Mouse (Mus musculus) lung, postnatal 36 days (tissue): ENCODE data around the gene Armh1.
A peak's percentile ranks its signal among the peaks of the same experiment; 100 is the strongest.
"Not testable (repeated sequence)": the region's sequence is repeated elsewhere in the genome, so short reads cannot be mapped to it uniquely, and the experiment has no call there.

ENCODE experiments used
- DNase-seq: peaks from one replicate; pipeline ENCODE4 v3.0.0; 2022; ENCODE audit warnings: mixed read lengths

Gene Armh1

GRCm38 (mm10) chr4:117220741-117221515, 31.0 kb downstream of the Armh1 start:
- no peak for DNase-seq

- peak; percentile 65 for DNase-seq
Observed at GRCm38 (mm10) chr4:117218517-117219219, 33.3 kb downstream of the Armh1 start.

GRCm38 (mm10) chr4:117217029-117217428, 34.9 kb downstream of the Armh1 start:
- no peak for DNase-seq

GRCm38 (mm10) chr4:117214250-117214649, 37.7 kb downstream of the Armh1 start:
- DNase-seq, result no peak

DNA sequence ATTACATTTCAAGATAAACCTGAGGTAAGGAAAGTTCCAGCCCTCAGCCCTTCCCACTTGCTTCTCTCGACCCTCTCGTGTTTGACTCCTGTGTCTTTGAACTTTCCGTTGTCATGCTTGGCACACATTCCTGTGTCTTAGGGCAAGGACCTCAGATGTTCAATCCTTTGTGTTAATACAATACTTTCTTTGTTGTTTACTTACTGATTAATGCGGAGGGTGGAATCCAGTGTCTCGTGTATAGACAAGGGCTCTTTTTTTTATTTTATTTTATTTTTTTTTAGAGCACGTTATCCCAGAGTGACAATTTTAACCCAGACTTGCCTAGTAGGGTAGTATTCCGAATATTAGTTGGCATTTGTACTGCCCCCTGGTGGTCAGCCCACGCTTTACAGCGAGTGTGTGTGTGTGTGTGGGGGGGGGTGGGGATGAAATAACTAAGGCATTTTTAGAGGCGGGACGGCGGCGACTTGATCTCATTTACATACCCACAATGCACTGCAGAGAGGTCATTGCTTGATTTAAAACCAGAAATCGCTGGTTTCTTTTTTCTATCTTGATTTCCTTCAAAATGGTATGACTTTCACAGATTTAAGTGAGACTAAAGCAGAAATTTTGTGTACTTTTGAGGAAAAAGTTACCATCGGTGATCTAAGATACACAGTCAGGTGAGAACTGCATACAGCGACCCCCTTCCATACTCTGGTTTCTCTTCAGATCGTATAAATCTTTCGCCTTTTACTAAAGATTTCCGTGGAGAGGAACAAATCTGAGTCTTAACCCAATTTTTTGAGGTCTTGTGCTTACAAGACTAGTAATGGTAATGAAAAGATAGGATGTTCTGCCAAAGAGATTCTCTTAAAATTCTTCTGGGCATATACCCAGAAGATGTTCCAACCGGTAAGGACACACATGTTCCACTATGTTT, 41.5 kb downstream of the Armh1 start:
- peak; percentile 95 for DNase-seq

GRCm38 (mm10) chr4:117209592-117209991, 42.3 kb downstream of the Armh1 start:
- no peak for DNase-seq

- DNase-seq, result no peak
Observed at GRCm38 (mm10) chr4:117202992-117203354, 49.0 kb downstream of the Armh1 start.

DNA sequence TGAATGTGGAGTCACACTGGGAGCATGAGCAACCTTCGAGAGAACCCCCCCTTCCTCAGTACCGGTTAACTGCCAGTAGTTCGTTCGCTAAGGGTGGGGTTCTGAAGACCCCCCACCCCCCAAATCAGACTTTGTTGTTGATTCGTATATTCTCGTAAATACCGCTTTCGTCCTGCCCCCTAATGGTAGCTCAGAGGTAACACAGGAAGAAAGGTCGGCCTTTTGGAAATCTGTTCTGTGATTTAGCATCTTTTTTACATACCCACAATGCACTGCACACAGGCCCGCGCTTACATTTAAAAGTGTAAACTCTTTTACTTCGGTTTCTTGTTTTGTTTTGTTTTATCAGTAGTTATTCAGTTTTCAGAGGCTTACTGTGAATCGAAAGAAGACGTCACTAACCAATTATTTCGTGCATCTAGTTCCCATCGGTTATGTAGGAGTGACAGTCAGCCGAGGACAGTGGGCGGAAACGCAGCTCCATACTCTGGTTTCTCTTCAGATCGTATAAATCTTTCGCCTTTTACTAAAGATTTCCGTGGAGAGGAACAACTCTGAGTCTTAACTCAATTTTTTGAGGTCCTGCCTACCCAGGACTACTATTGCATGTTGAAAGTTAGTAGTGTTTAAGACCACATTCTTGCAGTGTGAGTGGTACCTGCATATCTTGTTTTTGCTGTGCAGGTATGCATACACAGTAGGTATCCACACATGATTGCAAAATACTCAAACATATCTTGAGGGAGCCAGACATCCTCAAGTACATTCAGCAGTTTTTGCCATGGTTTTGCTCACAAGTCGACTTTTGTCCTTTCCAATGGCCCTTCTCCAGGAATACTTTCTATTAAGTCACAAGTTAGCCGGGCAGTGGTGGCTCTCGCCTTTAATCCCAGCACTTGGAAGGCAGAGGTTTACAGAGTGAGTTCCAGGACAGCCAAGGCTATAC, 49.6 kb downstream of the Armh1 start:
- peak; percentile 78 for DNase-seq

DNA sequence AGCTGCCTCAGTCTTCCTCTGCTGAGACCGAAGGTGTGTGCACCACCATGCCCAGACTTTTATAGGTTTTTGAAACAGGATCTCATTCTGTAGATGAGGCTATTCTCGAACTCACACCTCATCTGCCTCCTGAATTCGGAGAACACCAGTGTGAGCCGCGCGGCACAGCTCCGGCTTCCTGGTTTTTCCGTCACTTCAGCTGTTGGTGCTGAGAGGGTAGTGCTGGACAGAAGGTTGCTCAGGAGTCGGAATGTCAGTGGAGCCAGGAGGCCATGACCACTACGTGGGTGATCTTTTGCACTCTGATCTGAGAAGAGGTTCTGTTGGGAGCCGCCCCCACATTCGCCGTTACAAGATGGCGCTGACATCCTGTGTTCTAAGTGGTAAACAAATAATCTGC, 60.1 kb downstream of the Armh1 start:
- DNase-seq, result no peak

GRCm38 (mm10) chr4:117190660-117191059, 61.3 kb downstream of the Armh1 start:
- no peak for DNase-seq

DNA sequence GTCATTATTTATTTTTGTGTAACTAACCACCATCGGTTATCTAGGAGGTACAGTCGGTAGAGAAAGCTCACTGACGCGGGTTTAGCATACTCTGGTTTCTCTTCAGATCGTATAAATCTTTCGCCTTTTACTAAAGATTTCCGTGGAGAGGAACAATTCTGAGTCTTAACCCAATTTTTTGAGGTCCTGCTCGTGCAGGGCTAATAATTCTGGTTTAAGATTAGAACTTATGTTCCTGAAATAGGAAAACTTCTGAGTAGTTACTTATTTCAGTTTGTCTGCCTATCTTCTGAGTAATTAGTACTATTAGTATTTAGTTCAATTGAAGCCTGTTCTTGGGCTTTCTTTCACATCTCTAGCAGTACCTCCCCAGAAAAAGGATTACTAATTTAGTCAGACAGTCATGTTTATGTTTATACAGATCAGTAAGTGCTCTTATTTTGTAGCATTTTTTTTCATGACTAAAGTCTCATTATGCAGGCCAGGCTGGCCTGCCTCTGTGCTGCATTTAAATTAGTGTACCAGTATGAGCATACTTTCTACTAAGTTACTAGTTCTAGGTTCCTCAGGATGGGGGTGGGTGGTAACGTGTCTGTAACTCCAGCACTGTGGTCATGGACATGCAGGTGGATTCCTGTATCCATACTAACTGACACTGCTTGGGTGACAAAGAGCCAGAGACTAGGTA, 61.9 kb downstream of the Armh1 start:
- DNase-seq, result peak; percentile 17

DNA sequence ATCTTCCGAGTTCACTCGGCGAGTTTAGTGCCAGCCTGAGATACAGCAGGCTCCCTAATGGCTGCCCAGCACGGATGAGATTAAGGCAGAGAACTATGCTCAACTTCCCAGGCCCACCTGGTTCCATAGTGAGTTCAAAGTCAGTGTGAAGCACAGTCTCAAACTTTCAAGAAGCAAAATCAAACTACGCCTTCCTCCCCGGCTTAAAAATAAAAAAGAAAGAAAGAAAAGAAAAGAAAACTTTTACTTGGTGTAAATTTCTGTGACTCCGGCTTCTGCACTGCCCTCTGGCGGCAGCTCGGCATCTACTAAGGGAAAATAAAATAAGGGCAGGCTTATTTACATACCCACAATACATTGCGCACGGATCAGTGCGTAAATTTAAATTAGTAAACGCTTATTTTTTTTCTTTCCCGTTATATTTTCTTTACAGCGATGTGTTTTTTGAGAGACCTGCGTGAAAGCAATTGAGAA, 62.5 kb downstream of the Armh1 start:
- DNase-seq, result peak; percentile 96

- no peak for DNase-seq
Observed at GRCm38 (mm10) chr4:117188969-117189368, 63.0 kb downstream of the Armh1 start.

GRCm38 (mm10) chr4:117182759-117183096, 69.2 kb downstream of the Armh1 start:
- DNase-seq, result not testable (repeated sequence)

DNA sequence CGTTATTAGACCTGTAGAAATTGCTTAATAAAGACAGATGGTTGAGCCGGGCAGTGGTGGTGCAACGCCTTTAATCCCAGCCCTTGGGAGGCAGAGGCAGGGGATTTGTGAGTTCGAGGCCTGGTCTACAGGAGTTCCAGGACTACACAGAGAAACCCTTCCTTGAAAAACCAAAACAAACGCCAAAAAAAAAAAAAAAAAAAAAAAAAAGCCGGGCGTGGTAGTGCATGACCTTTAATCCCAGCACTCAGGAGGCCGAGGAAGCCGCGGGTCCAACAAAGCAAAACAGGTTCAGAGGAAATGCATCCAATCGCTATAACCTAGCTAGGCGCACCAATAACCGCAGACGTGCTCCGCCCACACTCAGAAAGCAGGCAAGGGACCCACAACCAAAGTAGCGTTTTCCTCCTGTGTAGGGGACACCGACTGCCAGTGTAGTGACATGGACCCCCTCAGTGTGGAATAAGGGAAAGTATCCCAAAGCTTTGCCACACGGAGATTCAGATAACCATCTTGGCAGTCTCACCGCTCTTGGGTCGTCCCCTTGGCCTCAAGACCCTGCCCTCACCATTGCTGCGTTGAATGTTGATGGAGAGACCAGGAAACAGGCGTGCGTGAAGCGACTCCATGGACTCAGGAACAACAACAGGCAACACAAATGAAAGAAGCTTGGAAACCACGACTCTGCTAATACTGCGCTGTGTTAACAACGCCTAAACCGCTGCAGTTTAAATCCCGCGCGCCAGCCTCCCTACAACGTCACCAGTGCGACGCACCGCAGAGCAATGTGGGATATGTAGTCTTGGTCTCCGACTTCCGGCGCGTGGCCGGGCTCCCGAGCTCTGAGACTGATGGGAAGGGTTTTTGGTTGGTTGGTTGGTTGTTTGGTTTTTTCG, 69.8 kb downstream of the Armh1 start, which contains the start of gene Kif2c:
Gene Kif2c, minus strand, starts transcription at position 777 of the 896 bp plus-strand sequence.
- peak; percentile 96 for DNase-seq

GRCm38 (mm10) chr4:117169936-117170335, 82.0 kb downstream of the Armh1 start:
- DNase-seq, result no peak
